Mouse (Mus musculus): ENCODE measurements around the gene Marveld2.

GRCm38 (mm10) chr13:100594838-100595551 is 21.8 kb downstream of the Marveld2 start:
- TF ChIP-seq CTCF (IDR thresholded peaks at IDR 0.05; ENCODE audit: borderline replicate concordance, control insufficient read depth, extremely low read depth, insufficient read depth, low read length, poor library complexity) (no peak), POLR2A (IDR thresholded peaks at IDR 0.05; ENCODE audit: control insufficient read depth, extremely low read depth, insufficient read depth, low read length, poor library complexity) (no peak)
